Mouse (Mus musculus): ENCODE measurements around the gene Cdh3.
"Not testable (repeated sequence)": the region's sequence is repeated elsewhere in the genome, so short reads cannot be mapped to it uniquely, and the experiment has no call there.

The Cdh3 gene

GRCm38 (mm10) chr8:106571551-106572172 is 61.0 kb downstream of the Cdh3 start:
- DNase-seq (ENCODE audit: low read depth, low spot score): no peak

GRCm38 (mm10) chr8:106572175-106572574 is 61.5 kb downstream of the Cdh3 start:
- not testable (repeated sequence) for DNase-seq (ENCODE audit: low read depth, low spot score)

GRCm38 (mm10) chr8:106573168-106573567 is 62.5 kb downstream of the Cdh3 start, which contains the start of gene Gm10073:
Gm10073 (minus strand) TSS chr8:106573461.
- not testable (repeated sequence) for DNase-seq (ENCODE audit: low read depth, low spot score)

- DNase-seq (ENCODE audit: low read depth, low spot score): no peak
Measured at GRCm38 (mm10) chr8:106574283-106574682, 63.6 kb downstream of the Cdh3 start.

GRCm38 (mm10) chr8:106576849-106577555 is 66.3 kb downstream of the Cdh3 start:
- DNase-seq (ENCODE audit: low read depth, low spot score): no peak

- no peak for DNase-seq (ENCODE audit: low read depth, low spot score)
Measured at GRCm38 (mm10) chr8:106579510-106579909, 68.8 kb downstream of the Cdh3 start.

DNA sequence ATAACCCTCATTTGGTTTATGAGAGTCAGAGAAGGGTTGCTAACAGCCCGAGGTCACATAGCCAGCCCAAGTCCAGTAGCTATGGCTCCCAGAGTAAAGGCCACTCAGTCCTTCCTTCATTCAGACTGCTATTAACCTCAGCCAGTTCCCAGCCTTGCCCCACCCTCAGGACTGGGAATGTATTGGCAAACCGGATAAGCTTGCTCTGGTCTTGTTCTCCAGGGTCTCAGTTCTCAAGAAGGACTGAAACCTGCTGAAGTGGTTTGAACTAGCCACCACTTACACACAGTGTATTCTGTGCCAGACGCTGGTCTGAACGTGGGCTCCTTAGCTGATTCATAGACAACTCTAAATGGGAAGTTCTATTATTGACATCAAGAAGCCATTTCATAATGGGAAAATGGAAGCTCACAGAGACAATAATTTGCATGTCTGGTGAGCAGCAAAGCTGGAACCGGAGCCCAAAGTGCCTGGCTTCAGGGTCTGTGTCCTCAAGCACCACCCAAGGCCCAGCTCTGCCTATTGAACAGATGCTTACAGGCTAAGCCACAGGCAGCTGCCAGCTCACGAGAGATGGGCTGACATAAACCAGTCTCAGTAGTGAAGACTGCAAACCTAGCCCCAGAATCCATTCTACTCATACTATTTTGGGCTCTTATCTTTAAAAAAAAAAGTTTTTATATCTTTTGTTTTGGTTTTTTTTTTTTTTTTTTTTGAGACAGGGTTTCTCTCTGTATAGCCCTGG is 70.8 kb downstream of the Cdh3 start:
- DNase-seq (ENCODE audit: low read depth, low spot score): no peak

DNA sequence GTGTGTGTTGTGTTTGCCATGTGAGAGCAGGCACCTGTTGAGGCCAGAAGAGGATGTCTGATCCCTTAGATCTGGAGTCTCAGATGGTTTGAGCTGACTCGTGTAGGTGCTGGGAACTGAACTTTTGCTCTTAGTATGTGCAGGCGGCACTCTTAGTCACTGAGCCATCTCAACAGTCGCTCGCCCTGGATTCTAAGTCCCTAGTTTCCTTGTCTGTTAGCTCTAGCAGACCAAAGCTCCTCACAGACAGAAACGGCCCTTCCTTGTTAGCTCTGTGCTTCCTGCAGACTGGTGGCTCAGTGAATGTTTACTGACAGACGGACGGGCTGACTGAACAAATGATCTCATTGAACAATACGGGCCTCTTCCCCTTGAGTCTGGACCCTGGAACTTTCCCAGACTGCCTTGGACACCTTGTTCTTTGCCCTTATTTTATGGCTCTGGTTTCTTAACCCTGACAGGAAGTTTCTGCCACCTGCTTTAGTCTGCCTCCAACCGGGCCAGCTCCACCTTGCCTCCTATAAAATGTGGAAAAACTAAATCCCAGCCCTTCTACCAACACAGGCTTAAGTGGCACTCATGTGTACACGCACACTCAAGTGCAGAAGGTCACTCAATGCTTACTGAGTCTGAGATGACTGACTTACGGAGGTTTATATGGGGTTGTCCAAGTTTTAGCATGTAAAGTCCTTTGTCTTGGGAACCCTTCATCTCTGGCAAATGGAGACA is 74.4 kb downstream of the Cdh3 start:
- no peak for DNase-seq (ENCODE audit: low read depth, low spot score)

GRCm38 (mm10) chr8:106585671-106586037 is 75.0 kb downstream of the Cdh3 start:
- DNase-seq (ENCODE audit: low read depth, low spot score): no peak

DNA sequence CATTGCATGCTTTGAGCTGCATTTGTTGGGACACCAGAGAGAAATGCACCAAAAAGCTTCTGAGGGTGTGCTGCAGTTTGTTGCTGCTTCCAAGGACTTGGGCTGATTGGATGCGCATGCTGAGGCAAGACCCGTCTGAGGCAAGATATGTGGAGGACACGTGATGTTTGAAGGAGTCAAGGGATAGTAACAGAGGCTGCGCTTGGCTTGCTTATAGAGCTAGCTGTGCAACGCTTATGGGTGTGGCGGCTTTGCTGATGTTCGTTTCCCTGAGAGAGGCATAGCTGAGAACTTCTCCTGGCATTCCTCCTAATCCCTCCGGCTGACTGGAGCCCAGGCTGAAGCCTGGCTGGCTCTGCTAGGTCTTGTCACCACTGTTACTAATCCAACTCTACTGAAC is 76.2 kb downstream of the Cdh3 start:
- peak; percentile 82 for DNase-seq (ENCODE audit: low read depth, low spot score)

GRCm38 (mm10) chr8:106588443-106589431 is 78.0 kb downstream of the Cdh3 start:
- no peak for DNase-seq (ENCODE audit: low read depth, low spot score)

DNA sequence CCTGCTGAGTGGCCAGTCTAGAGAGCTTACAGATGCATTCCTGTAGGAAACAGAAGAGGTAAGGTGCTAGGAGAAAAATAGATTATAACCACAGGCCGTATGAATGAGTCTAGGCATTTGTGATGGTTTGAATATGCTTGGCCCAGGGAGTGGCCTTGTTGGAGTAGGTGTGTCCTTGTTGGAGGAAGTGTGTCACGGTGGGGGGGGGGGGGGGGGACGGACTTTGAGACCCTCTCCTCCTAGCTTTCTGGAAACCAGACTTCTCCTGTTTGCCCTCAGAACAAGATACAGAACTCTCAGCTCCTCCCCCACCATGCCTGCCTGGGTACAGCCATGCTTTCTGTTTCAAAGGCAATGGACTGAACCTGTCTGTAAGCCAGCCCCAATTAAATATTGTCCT is 81.8 kb downstream of the Cdh3 start:
- no peak for DNase-seq (ENCODE audit: low read depth, low spot score)

GRCm38 (mm10) chr8:106595623-106596022 is 84.9 kb downstream of the Cdh3 start:
- DNase-seq (ENCODE audit: low read depth, low spot score): peak; percentile 58

- DNase-seq (ENCODE audit: low read depth, low spot score): no peak
Measured at GRCm38 (mm10) chr8:106597067-106597466, 86.4 kb downstream of the Cdh3 start.

DNA sequence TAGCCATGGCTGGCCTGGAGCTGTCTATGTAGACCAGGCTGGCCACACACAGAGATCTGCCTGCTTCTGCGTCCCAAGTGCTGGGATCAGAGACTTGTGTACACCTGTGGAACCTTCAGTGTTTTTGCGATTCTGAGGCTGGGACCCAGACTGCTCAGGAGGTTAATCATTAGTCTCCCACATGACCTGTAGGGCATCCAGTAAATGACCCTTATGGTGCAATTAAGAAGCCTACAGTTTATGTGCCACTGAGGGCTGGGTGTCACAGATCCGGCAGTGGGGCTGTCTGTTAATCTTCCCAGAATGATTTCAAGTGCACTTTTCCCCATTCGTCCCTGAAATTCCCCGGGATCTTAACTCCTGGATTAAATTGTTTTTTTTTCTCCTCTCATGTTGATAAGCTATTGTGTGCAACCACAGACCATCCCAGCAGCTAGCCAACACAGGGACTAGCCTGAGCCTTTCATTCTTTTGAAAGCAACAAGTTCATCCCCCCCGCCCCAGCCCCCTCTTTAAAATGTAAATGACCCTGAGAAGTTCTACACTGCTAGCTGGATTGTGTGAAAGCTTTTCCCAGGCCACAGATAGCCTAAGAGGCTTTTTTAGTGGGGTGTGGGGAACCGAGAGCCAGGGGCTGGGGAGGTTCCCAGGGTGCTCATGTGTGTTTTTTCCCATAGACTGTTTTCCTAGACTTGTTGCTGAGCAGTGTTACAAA is 88.7 kb downstream of the Cdh3 start:
- peak; percentile 77 for DNase-seq (ENCODE audit: low read depth, low spot score)

DNA sequence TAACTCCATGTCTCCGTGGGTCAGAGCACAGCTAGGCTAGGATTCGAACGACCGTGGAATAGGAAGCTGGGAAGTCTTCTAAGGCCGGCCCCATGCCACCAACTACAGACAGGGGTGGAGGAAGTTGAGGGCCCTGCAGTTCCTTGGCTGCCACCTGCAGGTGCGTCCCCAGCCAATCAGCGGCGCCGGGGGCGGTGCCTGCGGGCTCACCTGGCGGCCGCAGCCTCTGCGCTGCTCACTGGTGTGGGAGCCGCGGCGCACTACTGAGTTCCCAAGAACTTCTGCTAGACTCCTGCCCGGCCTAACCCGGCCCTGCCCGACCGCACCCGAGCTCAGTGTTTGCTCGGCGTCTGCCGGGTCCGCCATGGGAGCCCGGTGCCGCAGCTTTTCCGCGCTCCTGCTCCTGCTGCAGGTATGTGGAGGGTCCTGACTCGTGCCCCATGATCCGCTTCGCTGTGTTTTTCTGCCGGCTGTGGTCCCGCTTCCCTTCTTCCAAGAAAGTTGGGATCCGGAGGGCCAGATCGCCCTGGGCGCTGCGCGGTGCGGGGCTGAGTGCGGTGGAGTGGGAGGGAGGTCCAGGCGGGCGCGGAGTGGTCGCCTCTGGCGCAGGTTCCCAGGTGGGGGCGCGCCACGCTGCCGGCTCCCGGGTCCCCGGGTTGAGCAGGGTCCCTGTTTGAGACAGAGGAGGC is 92.6 kb downstream of the Cdh3 start, which contains the start of gene Cdh1:
TSS of gene Cdh1 (plus strand) at position 221 of the 689 bp plus-strand sequence.
- peak; percentile 92 for DNase-seq (ENCODE audit: low read depth, low spot score)

DNA sequence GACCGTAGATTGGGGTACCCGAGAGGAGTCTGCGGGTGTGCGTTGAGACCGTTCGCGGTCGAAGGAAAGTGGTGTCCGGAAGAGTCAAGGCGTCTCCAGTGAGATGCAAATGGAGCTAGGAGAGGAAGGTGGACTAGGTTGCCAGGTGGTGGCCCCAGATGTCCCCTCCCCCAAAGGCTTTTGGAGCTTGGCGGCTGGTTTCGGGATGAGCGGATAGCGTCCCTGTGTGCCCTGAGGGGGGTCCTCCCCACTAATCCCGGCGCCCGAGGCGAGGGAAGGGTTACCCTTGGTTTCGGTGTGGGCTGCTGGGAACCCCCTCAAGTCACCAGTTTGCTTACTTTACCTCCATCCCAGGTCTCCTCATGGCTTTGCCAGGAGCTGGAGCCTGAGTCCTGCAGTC is 93.2 kb downstream of the Cdh3 start:
- DNase-seq (ENCODE audit: low read depth, low spot score): peak; percentile 61

DNA sequence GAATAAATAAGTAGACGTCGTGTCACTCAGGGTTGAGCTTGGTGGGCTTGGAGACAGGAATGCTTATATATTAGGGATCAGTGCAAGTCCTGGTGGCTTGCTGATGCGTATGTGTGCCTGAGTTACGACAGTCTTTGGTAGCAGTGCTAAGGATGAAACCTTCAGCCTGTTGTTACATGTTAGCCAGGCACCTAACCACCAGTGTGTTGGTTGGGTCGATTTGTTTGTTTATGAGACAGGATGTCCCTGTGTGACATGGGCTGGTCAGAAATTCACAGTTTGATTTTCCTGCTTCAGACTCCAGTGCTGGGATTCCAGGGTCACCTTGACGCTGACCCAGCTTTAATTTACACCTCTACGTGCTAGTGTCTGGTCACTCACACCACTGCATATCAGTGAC is 95.0 kb downstream of the Cdh3 start:
- no peak for DNase-seq (ENCODE audit: low read depth, low spot score)

GRCm38 (mm10) chr8:106606121-106606520 is 95.4 kb downstream of the Cdh3 start:
- DNase-seq (ENCODE audit: low read depth, low spot score): no peak

All from ZHBTc4 (cell line).